Mouse (Mus musculus) liver, embryonic 16.5 days (tissue): ENCODE data around the gene Ndp. TPM values are rescaled to one million over a fixed set of nuclear protein-coding genes. Genes with fewer than 3 reads are reported as not detected.

ENCODE experiments used
- ATAC-seq: fragments of 200-750 bp; cut with Nextera tagmentation; 2 replicates; pipeline ENCODE4 v1.8.0; 2017; ENCODE audit warnings: low read depth, mild to moderate bottlenecking, moderate number of reproducible peaks, moderate library complexity
- H3K27ac ChIP-seq: fragments of 300-500 bp; sonication (generic); 2 replicates; pipeline ENCODE4 v1.5.1; 2014; ENCODE audit warnings: mild to moderate bottlenecking, low read length
- H3K27me3 ChIP-seq: fragments of 300-500 bp; sonication (generic); 2 replicates; pipeline ENCODE4 v1.6.1; 2014; ENCODE audit warnings: low read depth, low read length, mixed read lengths; ENCODE audit not compliant: control insufficient read depth, insufficient read depth
- H3K36me3 ChIP-seq: fragments of 300-500 bp; sonication (generic); 2 replicates; pipeline ENCODE4 v1.6.1; 2014; ENCODE audit warnings: mild to moderate bottlenecking; ENCODE audit not compliant: control insufficient read depth, insufficient read depth
- H3K4me1 ChIP-seq: fragments of 300-500 bp; sonication (generic); 2 replicates; pipeline ENCODE4 v1.6.1; 2014; ENCODE audit warnings: low read depth, low read length, mixed read lengths; ENCODE audit not compliant: control insufficient read depth
- H3K4me2 ChIP-seq: fragments of 300-500 bp; sonication (generic); 2 replicates; pipeline ENCODE4 v1.6.1; 2014; ENCODE audit warnings: low read depth, low read length, mixed read lengths
- H3K4me3 ChIP-seq: fragments of 300-500 bp; sonication (generic); 2 replicates; pipeline ENCODE4 v1.5.1; 2014; ENCODE audit warnings: low read depth, mild to moderate bottlenecking, low read length
- H3K9ac ChIP-seq: fragments of 300-500 bp; sonication (generic); 2 replicates; pipeline ENCODE4 v1.6.1; 2014; ENCODE audit warnings: low read depth, low read length
- H3K9me3 ChIP-seq: fragments of 300-500 bp; sonication (generic); replicated peaks from 2 replicates; pipeline ENCODE4 v1.6.1; 2016; ENCODE audit warnings: low read length; ENCODE audit not compliant: control insufficient read depth
- WGBS: fragments of 180-500 bp; shearing (Covaris S2); extraction: QIAGEN DNeasy Blood & Tissue Kit; methylation state at CpG from one replicate; pipeline ENCODE4 v1.1.7; 2014; ENCODE audit not compliant: insufficient replicate concordance; 5-methylcytosine and 5-hydroxymethylcytosine counted together
- polyA plus RNA-seq: library from polyadenylated mRNA; unstranded; fragments of >200 nt; fragmentation: Nextera tagmentation; extraction: Ambion mirVana; gene quantifications from 2 replicates; pipeline ENCODE4 v1.2.1, GENCODE M21; 2015

Gene Ndp
- polyA plus RNA-seq = not detected in 2 replicates

- no peak within 1 kb of the TSS for H3K4me2 ChIP-seq
- H3K4me3 ChIP-seq = no peak within 1 kb of the TSS
- ATAC-seq = no peak
- no peaks in the 10 kb centered on the region for H3K9me3 ChIP-seq
- no peaks in the 10 kb centered on the region for H3K4me1 ChIP-seq
- H3K36me3 ChIP-seq = no peaks in the 10 kb centered on the region
- no peak within 1 kb of the TSS for H3K27ac ChIP-seq
- H3K27me3 ChIP-seq = peaks cover 3% of the 10 kb centered on the region; the same call in 1 of the 2 replicates
- 17% methylated on average over 13 of the region's 13 CpGs for WGBS
- no peak within 1 kb of the TSS for H3K9ac ChIP-seq
These were observed at the start of gene Ndp for GRCm38 (mm10) chrX:16911241-16911873. TSS of gene Ndp (minus strand) at chrX:16911774.

DNA sequence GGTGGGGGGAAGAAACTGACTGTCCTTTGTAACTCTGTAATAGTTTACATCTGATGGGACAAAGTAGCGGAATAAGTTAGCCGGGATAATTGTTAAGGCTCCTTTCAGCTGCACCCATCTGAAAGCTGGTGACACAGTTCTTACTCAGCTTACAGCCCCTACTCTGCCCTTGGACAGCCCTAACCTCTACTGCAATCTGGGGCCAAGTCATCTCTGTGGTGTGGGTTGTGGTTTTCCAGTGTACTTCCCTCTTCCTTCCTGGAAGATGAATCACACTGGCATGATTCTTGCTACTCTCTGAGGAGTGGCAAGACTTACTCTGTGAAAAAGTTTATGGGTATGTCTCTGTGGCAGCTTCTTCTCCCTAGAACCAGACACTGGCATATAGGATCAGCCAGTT is 43.2 kb upstream of the Ndp start:
- Histone ChIP-seq H3K9ac (no peak overlapping the region), H3K9me3 (no peaks in the 10 kb centered on the region), H3K27ac (no peak overlapping the region), H3K27me3 (no peaks in the 10 kb centered on the region), H3K36me3 (no peaks in the 10 kb centered on the region), H3K4me3 (no peak overlapping the region), H3K4me2 (no peak overlapping the region), H3K4me1 (no peaks in the 10 kb centered on the region)
- no peak for ATAC-seq
- 78% methylated on average over 2 of the region's 2 CpGs for WGBS

DNA sequence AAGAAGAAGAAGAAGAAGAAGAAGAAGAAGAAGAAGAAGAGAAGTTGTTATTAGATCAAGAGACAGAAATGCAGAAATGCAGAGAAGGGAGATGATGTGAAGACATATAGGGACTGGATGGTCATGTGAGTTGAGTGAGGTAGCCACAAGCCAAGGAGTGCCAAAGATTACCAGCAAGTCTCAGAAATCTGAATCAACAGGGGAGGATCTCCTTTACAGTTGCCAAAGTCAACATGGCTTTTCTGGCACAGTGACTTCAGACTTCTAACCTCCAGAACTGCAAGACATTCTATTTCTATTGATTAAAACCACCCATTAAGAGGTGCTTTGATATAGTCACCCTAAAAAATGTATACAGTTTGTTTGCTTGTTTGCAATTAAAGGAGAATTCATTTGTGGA is 6.4 kb upstream of the Ndp start:
- Histone ChIP-seq H3K4me3 (no peak overlapping the region), H3K36me3 (no peaks in the 10 kb centered on the region), H3K27ac (no peak overlapping the region), H3K27me3 (no peaks in the 10 kb centered on the region), H3K9ac (no peak overlapping the region), H3K4me1 (no peaks in the 10 kb centered on the region), H3K9me3 (no peaks in the 10 kb centered on the region), H3K4me2 (no peak overlapping the region)
- no peak for ATAC-seq

GRCm38 (mm10) chrX:16913118-16913517 is 1.5 kb upstream of the Ndp start:
- H3K9me3 ChIP-seq = no peaks in the 10 kb centered on the region
- no peak overlapping the region for H3K4me3 ChIP-seq
- H3K27ac ChIP-seq = no peak overlapping the region
- WGBS = 43% methylated on average over 1 of the region's 1 CpGs
- H3K4me2 ChIP-seq = no peak overlapping the region
- H3K27me3 ChIP-seq = peaks cover 3% of the 10 kb centered on the region; the same call in 1 of the 2 replicates
- H3K36me3 ChIP-seq = no peaks in the 10 kb centered on the region
- ATAC-seq = no peak
- H3K4me1 ChIP-seq = no peaks in the 10 kb centered on the region
- H3K9ac ChIP-seq = no peak overlapping the region

DNA sequence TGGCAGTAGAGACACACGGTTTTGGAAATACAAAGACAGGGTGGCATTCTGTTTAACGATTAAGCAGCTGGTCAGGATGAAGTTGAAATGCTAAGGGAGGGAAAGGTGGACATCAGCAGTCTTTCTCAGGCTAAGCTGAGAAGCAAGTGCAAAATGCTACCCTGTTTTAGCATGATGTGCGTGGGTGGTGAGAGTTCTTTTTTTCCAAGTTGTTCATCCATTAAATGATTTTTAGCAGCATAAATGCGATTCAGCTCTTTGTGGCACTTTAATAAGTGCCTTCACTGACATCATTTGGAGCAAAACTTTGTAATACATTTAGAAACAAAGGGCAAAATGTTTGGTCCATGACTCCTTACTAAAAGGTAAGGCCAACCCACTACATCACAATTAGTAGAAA is 337 bp upstream of the Ndp start:
- Histone ChIP-seq H3K9ac (no peak overlapping the region), H3K4me1 (no peaks in the 10 kb centered on the region), H3K27ac (no peak overlapping the region), H3K9me3 (no peaks in the 10 kb centered on the region), H3K4me3 (no peak overlapping the region), H3K27me3 (peaks cover 3% of the 10 kb centered on the region; the same call in 1 of the 2 replicates), H3K36me3 (no peaks in the 10 kb centered on the region), H3K4me2 (no peak overlapping the region)
- WGBS = 30% methylated on average over 4 of the region's 4 CpGs
- no peak for ATAC-seq

- Histone ChIP-seq H3K9me3 (no peaks in the 10 kb centered on the region), H3K36me3 (no peaks in the 10 kb centered on the region), H3K27me3 (peaks cover 3% of the 10 kb centered on the region; the same call in 1 of the 2 replicates), H3K27ac (no peak overlapping the region), H3K9ac (no peak overlapping the region), H3K4me3 (no peak overlapping the region), H3K4me2 (no peak overlapping the region), H3K4me1 (no peaks in the 10 kb centered on the region)
- ATAC-seq = no peak
- 21% methylated on average over 18 of the region's 18 CpGs for WGBS
These were observed 1.1 kb downstream of the Ndp start for GRCm38 (mm10) chrX:16910211-16911095.

DNA sequence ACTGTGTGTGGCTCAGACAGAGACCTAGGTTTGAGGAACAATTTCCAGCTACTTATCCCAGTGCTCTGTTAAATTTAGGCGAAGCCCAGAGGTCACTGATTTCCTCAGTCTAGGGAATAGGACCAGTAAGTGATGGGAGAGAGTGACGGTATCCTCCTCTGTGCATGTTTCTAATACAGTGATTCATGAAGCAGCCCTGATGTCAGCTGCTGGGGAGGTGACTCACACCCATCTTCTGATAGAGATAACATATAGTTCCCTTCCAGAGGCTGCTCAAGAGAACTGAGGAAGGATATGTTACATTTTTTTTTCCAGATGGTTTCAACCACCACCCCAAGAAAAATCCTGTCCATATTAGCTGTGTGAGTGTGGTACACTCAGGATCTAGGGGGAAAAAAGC is 2.9 kb downstream of the Ndp start:
- H3K4me3 ChIP-seq = no peak overlapping the region
- peaks cover 3% of the 10 kb centered on the region; the same call in 1 of the 2 replicates for H3K27me3 ChIP-seq
- no peaks in the 10 kb centered on the region for H3K36me3 ChIP-seq
- H3K9me3 ChIP-seq = no peaks in the 10 kb centered on the region
- H3K4me1 ChIP-seq = no peaks in the 10 kb centered on the region
- WGBS = 50% methylated on average over 2 of the region's 2 CpGs
- no peak overlapping the region for H3K4me2 ChIP-seq
- H3K27ac ChIP-seq = no peak overlapping the region
- ATAC-seq = no peak
- no peak overlapping the region for H3K9ac ChIP-seq

DNA sequence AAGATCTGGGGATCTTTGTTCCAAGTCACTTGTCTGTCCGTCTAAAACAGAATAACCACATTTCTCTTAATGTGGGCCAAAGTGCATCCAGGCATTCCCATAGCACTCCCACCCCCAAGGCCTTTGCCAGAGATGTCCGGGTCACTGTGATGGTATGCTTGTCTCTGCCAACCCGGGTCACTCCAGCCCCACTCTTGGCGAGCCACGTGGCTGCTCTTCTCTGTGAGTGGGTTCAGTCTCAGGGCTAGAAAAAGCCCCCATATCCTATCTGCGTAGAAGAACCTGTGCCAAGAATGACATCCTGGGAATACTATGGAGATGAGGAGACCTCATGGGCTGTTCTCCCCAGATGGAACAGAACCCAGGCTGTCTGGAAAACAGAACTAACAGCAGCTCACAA is 4.0 kb downstream of the Ndp start:
- Histone ChIP-seq H3K9me3 (no peaks in the 10 kb centered on the region), H3K4me1 (no peaks in the 10 kb centered on the region), H3K9ac (no peak overlapping the region), H3K27me3 (peaks cover 3% of the 10 kb centered on the region; the same call in 1 of the 2 replicates), H3K27ac (no peak overlapping the region), H3K4me3 (no peak overlapping the region), H3K36me3 (no peaks in the 10 kb centered on the region), H3K4me2 (no peak overlapping the region)
- 47% methylated on average over 6 of the region's 6 CpGs for WGBS
- ATAC-seq = no peak
